Mouse (Mus musculus): ENCODE data around the gene Birc5. TPM values are rescaled to one million over a fixed set of nuclear protein-coding genes. Genes with fewer than 3 reads are reported as not detected.

Gene Birc5
- polyA plus RNA-seq (2014; fragmentation: Nextera tagmentation; extraction: Ambion mirVana) = 296 and 301 TPM in 2 replicates

DNA sequence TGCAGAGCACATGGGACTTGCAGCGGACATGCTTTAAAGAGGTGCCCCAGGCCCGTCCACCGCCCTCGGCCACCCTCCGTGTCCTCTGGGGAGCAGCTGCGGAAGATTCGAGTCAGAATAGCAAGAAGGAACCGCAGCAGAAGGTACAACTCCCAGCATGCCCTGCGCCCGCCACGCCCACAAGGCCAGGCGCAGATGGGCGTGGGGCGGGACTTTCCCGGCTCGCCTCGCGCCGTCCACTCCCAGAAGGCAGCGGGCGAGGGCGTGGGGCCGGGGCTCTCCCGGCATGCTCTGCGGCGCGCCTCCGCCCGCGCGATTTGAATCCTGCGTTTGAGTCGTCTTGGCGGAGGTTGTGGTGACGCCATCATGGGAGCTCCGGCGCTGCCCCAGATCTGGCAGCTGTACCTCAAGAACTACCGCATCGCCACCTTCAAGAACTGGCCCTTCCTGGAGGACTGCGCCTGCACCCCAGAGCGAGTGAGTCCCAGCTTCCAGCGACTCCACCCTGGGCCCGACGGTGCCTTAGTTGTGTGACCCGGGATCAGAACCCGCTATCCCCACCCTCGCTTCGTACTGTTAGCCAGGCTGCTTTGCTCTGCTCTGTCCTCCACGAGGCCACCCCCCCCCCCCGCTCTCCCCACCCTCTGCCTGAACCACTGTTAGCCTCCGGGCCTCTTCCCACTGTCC is at the start of gene Birc5:
Gene Birc5, plus strand, starts transcription at position 267 of the 687 bp plus-strand sequence.
- Histone ChIP-seq H3K36me3 (ENCODE audit: control insufficient read depth, insufficient read depth, low read length) (0 out of 2 replicates have a peak, but pooled peaks cover 8% of the 10 kb centered on the region), H3K4me2 (replicated peaks; ENCODE audit: low read depth, low read length) (peak within 1 kb of the TSS; percentile 44), H3K4me3 (ENCODE audit: low read depth, low read length) (peak within 1 kb of the TSS; percentile 68), H3K27ac (ENCODE audit: low read depth, low read length) (peak within 1 kb of the TSS; percentile 91), H3K4me1 (replicated peaks; ENCODE audit: control insufficient read depth, insufficient read depth, low read length) (peaks cover 12% of the 10 kb centered on the region; the same call in 1 of the 2 replicates), H3K9ac (ENCODE audit: low read depth, low read length) (peak within 1 kb of the TSS; percentile 72), H3K27me3 (ENCODE audit: control insufficient read depth, insufficient read depth, low read length) (no peaks in the 10 kb centered on the region), H3K9me3 (ENCODE audit: control insufficient read depth, low read length) (no peaks in the 10 kb centered on the region)
- ATAC-seq (ENCODE audit: low FRiP score) = peak; percentile 94
- peak; percentile 99 for DNase-seq (ENCODE audit: low spot score)
- under 1% methylated on average over 51 of the region's 51 CpGs for WGBS

DNA sequence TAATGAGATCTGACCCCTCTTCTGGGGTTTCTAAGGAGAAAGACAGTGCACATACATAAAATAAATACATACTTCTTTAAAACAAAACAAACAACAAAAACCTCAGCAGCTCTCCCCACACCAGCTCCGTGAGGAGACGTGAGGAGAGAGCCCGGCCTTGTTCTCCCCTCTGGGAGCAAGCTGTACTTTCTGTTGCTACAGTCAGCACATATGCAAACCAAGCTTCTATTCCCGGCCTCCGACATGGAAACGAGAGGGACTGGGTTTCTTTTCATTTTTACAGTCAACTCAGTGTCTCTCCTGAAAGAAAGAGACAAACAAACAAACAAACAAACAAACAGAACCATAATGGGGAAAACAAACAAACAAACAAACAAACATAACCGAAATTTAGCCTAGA is 49.0 kb upstream of the Birc5 start:
- Histone ChIP-seq H3K27me3 (ENCODE audit: control insufficient read depth, insufficient read depth, low read length) (no peaks in the 10 kb centered on the region), H3K9ac (ENCODE audit: low read depth, low read length) (no peak overlapping the region), H3K9me3 (ENCODE audit: control insufficient read depth, low read length) (no peaks in the 10 kb centered on the region), H3K27ac (ENCODE audit: low read depth, low read length) (no peak overlapping the region), H3K36me3 (ENCODE audit: control insufficient read depth, insufficient read depth, low read length) (no peaks in the 10 kb centered on the region), H3K4me1 (replicated peaks; ENCODE audit: control insufficient read depth, insufficient read depth, low read length) (no peaks in the 10 kb centered on the region), H3K4me2 (replicated peaks; ENCODE audit: low read depth, low read length) (no peak overlapping the region), H3K4me3 (ENCODE audit: low read depth, low read length) (no peak overlapping the region)
- no peak for ATAC-seq (ENCODE audit: low FRiP score)
- WGBS = 79% methylated on average over 7 of the region's 7 CpGs
- no peak for DNase-seq (ENCODE audit: low spot score)

DNA sequence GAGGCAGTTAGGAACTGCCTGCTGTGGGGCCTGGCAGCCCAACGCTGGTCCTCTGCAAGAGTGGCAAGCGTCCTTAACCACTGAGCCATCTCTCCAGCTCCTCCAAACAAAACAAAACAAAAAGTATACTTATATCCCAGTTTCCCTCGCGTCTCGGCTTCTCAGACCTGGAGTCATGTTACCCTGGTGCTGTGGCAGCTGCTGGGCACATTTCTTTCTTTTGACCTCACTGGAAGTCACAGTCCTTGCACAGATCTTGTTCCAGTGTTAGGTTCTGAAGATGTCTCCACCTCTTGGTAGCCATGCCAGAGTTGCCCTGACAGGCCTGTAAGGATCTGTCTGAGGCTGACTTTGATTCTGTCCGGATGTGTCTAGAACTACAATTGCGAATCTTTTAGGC is 47.4 kb upstream of the Birc5 start:
- DNase-seq (ENCODE audit: low spot score) (no peak), ATAC-seq (ENCODE audit: low FRiP score) (no peak)
- Histone ChIP-seq H3K27ac (ENCODE audit: low read depth, low read length) (no peak overlapping the region), H3K9ac (ENCODE audit: low read depth, low read length) (no peak overlapping the region), H3K27me3 (ENCODE audit: control insufficient read depth, insufficient read depth, low read length) (no peaks in the 10 kb centered on the region), H3K9me3 (ENCODE audit: control insufficient read depth, low read length) (no peaks in the 10 kb centered on the region), H3K4me3 (ENCODE audit: low read depth, low read length) (no peak overlapping the region), H3K36me3 (ENCODE audit: control insufficient read depth, insufficient read depth, low read length) (no peaks in the 10 kb centered on the region), H3K4me1 (replicated peaks; ENCODE audit: control insufficient read depth, insufficient read depth, low read length) (no peaks in the 10 kb centered on the region), H3K4me2 (replicated peaks; ENCODE audit: low read depth, low read length) (no peak overlapping the region)
- 71% methylated on average over 7 of the region's 7 CpGs for WGBS

DNA sequence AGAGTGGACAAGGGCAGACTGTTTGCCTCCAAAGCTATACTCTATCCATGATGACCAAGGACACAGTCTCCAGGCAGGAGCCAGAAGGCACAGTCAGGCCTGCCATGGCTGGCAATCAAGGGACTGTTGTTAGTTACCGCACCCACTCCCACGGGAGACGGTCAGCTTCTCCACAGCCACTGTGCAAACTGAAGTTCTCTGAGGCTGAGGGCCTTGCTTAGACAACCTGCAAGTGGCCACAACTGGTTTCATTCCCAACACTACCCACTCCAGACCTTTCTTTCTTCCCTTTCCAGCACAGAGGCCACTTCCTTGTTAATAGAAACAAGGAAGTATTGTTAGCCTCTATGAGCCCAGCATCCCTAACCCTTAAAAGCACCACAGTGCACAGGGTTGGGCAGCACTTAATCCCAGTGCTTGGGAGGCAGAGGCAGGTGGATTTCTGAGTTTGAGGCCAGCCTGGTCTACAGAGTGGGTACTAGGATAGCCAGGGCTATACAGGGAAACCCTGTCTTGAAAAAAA is 45.8 kb upstream of the Birc5 start:
- ATAC-seq (ENCODE audit: low FRiP score) = no peak

DNA sequence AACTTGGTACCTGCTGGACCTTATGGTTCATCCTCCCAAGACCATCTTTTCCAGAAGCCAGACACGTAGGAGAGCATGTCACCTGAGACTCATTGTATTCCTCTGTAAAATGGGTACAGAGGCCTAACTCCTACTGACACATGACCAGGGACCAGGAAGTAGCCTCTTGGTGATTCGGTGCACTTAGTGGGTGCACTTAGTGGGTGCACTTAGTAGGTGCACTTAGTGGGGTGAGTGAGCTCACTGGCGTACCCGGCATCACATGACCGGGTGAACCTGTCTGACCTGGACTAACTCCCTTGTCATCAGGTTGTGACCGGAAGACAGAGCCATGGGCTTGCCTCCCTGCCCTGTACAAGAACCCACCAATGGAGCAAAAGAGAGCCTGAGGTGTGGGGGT is 42.3 kb upstream of the Birc5 start:
- Histone ChIP-seq H3K27me3 (ENCODE audit: control insufficient read depth, insufficient read depth, low read length) (peaks cover 5% of the 10 kb centered on the region; the same call in 1 of the 2 replicates), H3K4me3 (ENCODE audit: low read depth, low read length) (no peak overlapping the region), H3K9me3 (ENCODE audit: control insufficient read depth, low read length) (no peaks in the 10 kb centered on the region), H3K4me2 (replicated peaks; ENCODE audit: low read depth, low read length) (no peak overlapping the region), H3K4me1 (replicated peaks; ENCODE audit: control insufficient read depth, insufficient read depth, low read length) (peaks cover 5% of the 10 kb centered on the region; the same call in 1 of the 2 replicates), H3K36me3 (ENCODE audit: control insufficient read depth, insufficient read depth, low read length) (no peaks in the 10 kb centered on the region), H3K27ac (ENCODE audit: low read depth, low read length) (no peak overlapping the region), H3K9ac (ENCODE audit: low read depth, low read length) (no peak overlapping the region)
- ATAC-seq (ENCODE audit: low FRiP score) (no peak), DNase-seq (ENCODE audit: low spot score) (no peak)
- 94% methylated on average over 6 of the region's 6 CpGs for WGBS

More for the DNA sequence above, 45.8 kb upstream of the Birc5 start:
- Histone ChIP-seq H3K4me3 (ENCODE audit: low read depth, low read length) (no peak overlapping the region), H3K4me2 (replicated peaks; ENCODE audit: low read depth, low read length) (no peak overlapping the region), H3K9me3 (ENCODE audit: control insufficient read depth, low read length) (no peaks in the 10 kb centered on the region), H3K27ac (ENCODE audit: low read depth, low read length) (no peak overlapping the region), H3K9ac (ENCODE audit: low read depth, low read length) (no peak overlapping the region), H3K27me3 (ENCODE audit: control insufficient read depth, insufficient read depth, low read length) (no peaks in the 10 kb centered on the region), H3K4me1 (replicated peaks; ENCODE audit: control insufficient read depth, insufficient read depth, low read length) (no peaks in the 10 kb centered on the region), H3K36me3 (ENCODE audit: control insufficient read depth, insufficient read depth, low read length) (no peaks in the 10 kb centered on the region)
- no peak for DNase-seq (ENCODE audit: low spot score)
- WGBS = 91% methylated on average over 3 of the region's 3 CpGs

DNA sequence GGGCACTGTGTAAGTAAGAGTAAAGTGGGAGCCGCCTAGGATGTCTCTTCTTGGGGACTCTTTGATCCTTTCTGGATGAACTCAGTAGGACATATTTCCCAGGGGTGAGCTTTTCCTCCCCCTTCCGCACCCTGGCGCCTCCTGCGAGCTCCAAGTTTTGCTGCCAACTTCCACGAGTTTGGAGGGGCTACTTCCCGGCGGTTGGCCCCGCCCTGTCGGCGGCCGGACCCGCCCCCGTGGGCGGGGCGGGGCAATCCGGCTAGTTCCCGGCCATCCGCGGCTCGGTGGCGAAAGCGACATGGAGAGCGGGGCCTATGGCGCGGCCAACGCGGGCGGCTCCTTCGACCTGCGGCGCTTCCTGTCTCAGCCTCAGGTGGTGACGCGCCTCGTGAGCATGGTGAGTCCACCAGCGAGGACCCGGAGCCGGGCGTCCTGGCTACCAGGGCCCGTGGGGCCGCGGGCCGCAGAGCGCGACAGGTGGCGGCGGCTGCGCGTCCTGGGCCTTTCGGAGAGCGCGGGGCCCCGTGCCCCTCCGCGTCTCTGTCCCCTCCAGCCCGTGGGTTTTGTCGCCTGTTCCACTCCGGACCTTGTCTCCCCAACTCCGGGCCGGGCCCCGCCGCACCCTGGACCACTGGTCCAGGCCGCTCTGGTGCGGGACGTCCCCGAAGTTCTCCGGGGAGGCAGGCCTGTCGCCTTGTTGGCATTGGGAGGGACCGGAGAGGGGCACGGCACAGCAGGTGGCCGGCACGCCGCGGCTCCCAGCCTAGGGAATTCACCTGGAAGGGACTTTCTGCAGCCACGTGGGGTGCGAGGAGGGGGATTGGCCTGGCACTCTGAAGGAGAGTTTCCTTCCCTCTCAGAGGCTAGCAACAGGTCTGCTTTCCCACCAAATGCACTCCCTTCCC is 39.4 kb upstream of the Birc5 start, which contains the start of the genes Gm20708 and Syngr2:
Gene Gm20708, plus strand, starts transcription at position 262 of the 905 bp plus-strand sequence.
Gene Syngr2, plus strand, starts transcription at position 262 of the 905 bp plus-strand sequence.
- under 1% methylated on average over 73 of the region's 75 CpGs for WGBS
- peak; percentile 90 for DNase-seq (ENCODE audit: low spot score)

DNA sequence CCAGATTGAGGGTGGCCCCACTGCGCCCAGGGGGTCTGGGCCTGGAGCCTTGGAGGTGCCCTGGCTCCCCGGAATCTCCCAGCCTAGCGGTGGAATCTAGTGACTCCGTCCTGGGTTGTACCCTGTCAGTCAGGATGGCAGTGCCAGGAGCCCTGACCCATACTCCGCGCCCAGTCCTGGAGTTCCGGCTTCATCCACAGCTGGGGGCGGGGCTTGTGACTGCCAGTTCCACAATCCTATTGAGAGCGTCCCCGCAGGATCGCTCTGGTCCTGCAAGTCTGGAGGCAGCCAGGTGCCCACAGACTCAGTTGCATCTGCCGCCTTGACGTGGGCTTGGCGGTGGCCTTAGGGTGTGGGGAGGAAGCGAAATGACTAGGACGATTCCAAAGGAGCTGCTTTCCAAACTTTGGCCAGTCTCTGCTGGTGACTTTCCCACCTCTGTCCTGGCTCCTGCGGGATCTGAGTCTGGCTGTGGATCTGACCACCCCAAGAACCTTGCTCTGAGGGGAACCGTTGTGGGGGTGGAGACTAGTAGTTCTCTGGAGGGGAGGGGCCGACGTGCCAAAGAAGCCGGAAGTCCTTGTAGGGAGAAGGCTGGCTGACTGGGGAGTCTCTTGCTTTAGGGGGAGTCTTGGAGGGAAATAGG is 38.5 kb upstream of the Birc5 start:
- H3K4me2 ChIP-seq (replicated peaks; ENCODE audit: low read depth, low read length) = peak overlapping the region; percentile 100
- H3K36me3 ChIP-seq (ENCODE audit: control insufficient read depth, insufficient read depth, low read length) = no peaks in the 10 kb centered on the region; the same call in 1 of the 2 replicates
- under 1% methylated on average over 21 of the region's 21 CpGs for WGBS
- ATAC-seq (ENCODE audit: low FRiP score) (peak; percentile 67; the same call in 1 of the 2 replicates), DNase-seq (ENCODE audit: low spot score) (peak; percentile 86)
- peaks cover 5% of the 10 kb centered on the region; the same call in 1 of the 2 replicates for H3K27me3 ChIP-seq (ENCODE audit: control insufficient read depth, insufficient read depth, low read length)
- no peaks in the 10 kb centered on the region for H3K9me3 ChIP-seq (ENCODE audit: control insufficient read depth, low read length)
- H3K9ac ChIP-seq (ENCODE audit: low read depth, low read length) = peak overlapping the region; percentile 64
- peak overlapping the region; percentile 62 for H3K4me3 ChIP-seq (ENCODE audit: low read depth, low read length)
- H3K4me1 ChIP-seq (replicated peaks; ENCODE audit: control insufficient read depth, insufficient read depth, low read length) = peaks cover 5% of the 10 kb centered on the region; the same call in 1 of the 2 replicates
- H3K27ac ChIP-seq (ENCODE audit: low read depth, low read length) = no peak overlapping the region

More for the DNA sequence above, 39.4 kb upstream of the Birc5 start, which contains the start of the genes Gm20708 and Syngr2:
- Histone ChIP-seq H3K9me3 (ENCODE audit: control insufficient read depth, low read length) (no peaks in the 10 kb centered on the region), H3K27me3 (ENCODE audit: control insufficient read depth, insufficient read depth, low read length) (peaks cover 5% of the 10 kb centered on the region; the same call in 1 of the 2 replicates), H3K4me3 (ENCODE audit: low read depth, low read length) (peak within 1 kb of the TSS; percentile 62), H3K4me2 (replicated peaks; ENCODE audit: low read depth, low read length) (peak within 1 kb of the TSS; percentile 100), H3K27ac (ENCODE audit: low read depth, low read length) (peak within 1 kb of the TSS; percentile 30; the same call in 1 of the 2 replicates), H3K9ac (ENCODE audit: low read depth, low read length) (peak within 1 kb of the TSS; percentile 64), H3K4me1 (replicated peaks; ENCODE audit: control insufficient read depth, insufficient read depth, low read length) (peaks cover 5% of the 10 kb centered on the region; the same call in 1 of the 2 replicates), H3K36me3 (ENCODE audit: control insufficient read depth, insufficient read depth, low read length) (no peaks in the 10 kb centered on the region; the same call in 1 of the 2 replicates)
- peak; percentile 69 for ATAC-seq (ENCODE audit: low FRiP score)

DNA sequence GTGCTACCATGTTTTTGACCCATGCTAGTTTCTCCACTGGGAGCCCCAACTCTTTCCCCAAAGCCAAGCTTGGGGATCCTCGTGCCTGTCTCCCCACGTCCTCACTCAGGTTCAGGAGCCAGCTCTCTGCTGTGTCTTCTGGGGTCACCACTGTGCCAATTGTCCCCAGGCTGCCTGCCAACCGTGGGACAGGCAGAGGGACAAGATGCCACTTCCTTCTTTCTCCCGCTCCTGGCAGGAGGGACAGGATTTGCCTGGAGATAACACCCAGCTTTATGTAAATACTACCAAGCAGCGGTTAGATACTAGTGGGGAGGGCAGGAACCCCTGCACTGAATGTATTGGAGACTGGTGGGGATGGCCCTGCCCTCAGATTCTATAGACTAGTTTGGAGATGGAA is 35.2 kb upstream of the Birc5 start:
- ATAC-seq (ENCODE audit: low FRiP score) (no peak), DNase-seq (ENCODE audit: low spot score) (no peak)
- no peak overlapping the region for H3K9ac ChIP-seq (ENCODE audit: low read depth, low read length)
- peaks cover 5% of the 10 kb centered on the region; the same call in 1 of the 2 replicates for H3K4me1 ChIP-seq (replicated peaks; ENCODE audit: control insufficient read depth, insufficient read depth, low read length)
- no peak overlapping the region for H3K27ac ChIP-seq (ENCODE audit: low read depth, low read length)
- H3K9me3 ChIP-seq (ENCODE audit: control insufficient read depth, low read length) = no peaks in the 10 kb centered on the region
- peaks cover 5% of the 10 kb centered on the region; the same call in 1 of the 2 replicates for H3K27me3 ChIP-seq (ENCODE audit: control insufficient read depth, insufficient read depth, low read length)
- 92% methylated on average over 5 of the region's 5 CpGs for WGBS
- H3K4me3 ChIP-seq (ENCODE audit: low read depth, low read length) = no peak overlapping the region
- H3K4me2 ChIP-seq (replicated peaks; ENCODE audit: low read depth, low read length) = no peak overlapping the region
- H3K36me3 ChIP-seq (ENCODE audit: control insufficient read depth, insufficient read depth, low read length) = no peaks in the 10 kb centered on the region; the same call in 1 of the 2 replicates
